Mouse (Mus musculus) liver, embryonic 16.5 days (tissue): Measurements from ENCODE around the gene Fam92b. TPM values are rescaled to one million over a fixed set of nuclear protein-coding genes. Genes with fewer than 3 reads are reported as not detected.

Experiments
- ATAC-seq: fragments of 200-750 bp; cut with Nextera tagmentation; 2 replicates; pipeline ENCODE4 v1.8.0; 2017; ENCODE audit warnings: low read depth, mild to moderate bottlenecking, moderate number of reproducible peaks, moderate library complexity
- H3K27ac ChIP-seq: fragments of 300-500 bp; sonication (generic); 2 replicates; pipeline ENCODE4 v1.5.1; 2014; ENCODE audit warnings: mild to moderate bottlenecking, low read length
- H3K27me3 ChIP-seq: fragments of 300-500 bp; sonication (generic); 2 replicates; pipeline ENCODE4 v1.6.1; 2014; ENCODE audit warnings: low read depth, low read length, mixed read lengths; ENCODE audit not compliant: control insufficient read depth, insufficient read depth
- H3K36me3 ChIP-seq: fragments of 300-500 bp; sonication (generic); 2 replicates; pipeline ENCODE4 v1.6.1; 2014; ENCODE audit warnings: mild to moderate bottlenecking; ENCODE audit not compliant: control insufficient read depth, insufficient read depth
- H3K4me1 ChIP-seq: fragments of 300-500 bp; sonication (generic); 2 replicates; pipeline ENCODE4 v1.6.1; 2014; ENCODE audit warnings: low read depth, low read length, mixed read lengths; ENCODE audit not compliant: control insufficient read depth
- H3K4me2 ChIP-seq: fragments of 300-500 bp; sonication (generic); 2 replicates; pipeline ENCODE4 v1.6.1; 2014; ENCODE audit warnings: low read depth, low read length, mixed read lengths
- H3K4me3 ChIP-seq: fragments of 300-500 bp; sonication (generic); 2 replicates; pipeline ENCODE4 v1.5.1; 2014; ENCODE audit warnings: low read depth, mild to moderate bottlenecking, low read length
- H3K9ac ChIP-seq: fragments of 300-500 bp; sonication (generic); 2 replicates; pipeline ENCODE4 v1.6.1; 2014; ENCODE audit warnings: low read depth, low read length
- H3K9me3 ChIP-seq: fragments of 300-500 bp; sonication (generic); replicated peaks from 2 replicates; pipeline ENCODE4 v1.6.1; 2016; ENCODE audit warnings: low read length; ENCODE audit not compliant: control insufficient read depth
- WGBS: fragments of 180-500 bp; shearing (Covaris S2); extraction: QIAGEN DNeasy Blood & Tissue Kit; methylation state at CpG from one replicate; pipeline ENCODE4 v1.1.7; 2014; ENCODE audit not compliant: insufficient replicate concordance; 5-methylcytosine and 5-hydroxymethylcytosine counted together
- polyA plus RNA-seq: library from polyadenylated mRNA; unstranded; fragments of >200 nt; fragmentation: Nextera tagmentation; extraction: Ambion mirVana; gene quantifications from 2 replicates; pipeline ENCODE4 v1.2.1, GENCODE M21; 2015

Fam92b gene
- polyA plus RNA-seq, 1 experiment from 2014 or later = not detected

DNA sequence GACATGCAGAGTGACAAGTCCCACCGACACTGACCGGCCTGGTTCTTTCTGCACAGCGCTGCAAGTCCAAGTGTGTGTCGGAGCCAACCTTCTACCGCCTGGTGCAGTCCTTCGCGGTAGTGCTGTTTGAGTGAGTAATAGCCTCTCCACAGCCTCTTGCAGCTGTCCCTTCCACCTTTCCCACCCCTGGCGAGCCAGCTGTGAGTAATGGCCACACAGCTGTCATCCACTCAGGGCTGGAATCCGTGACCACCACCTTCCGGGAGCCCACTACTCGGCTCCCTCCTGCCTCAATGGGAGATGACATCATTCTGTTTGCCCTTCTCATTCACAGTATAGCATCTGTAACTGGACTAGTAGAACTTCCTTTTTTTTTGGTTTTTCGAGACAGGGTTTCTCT is 27.2 kb downstream of the Fam92b start:
- WGBS = 33% methylated on average over 12 of the region's 12 CpGs

DNA sequence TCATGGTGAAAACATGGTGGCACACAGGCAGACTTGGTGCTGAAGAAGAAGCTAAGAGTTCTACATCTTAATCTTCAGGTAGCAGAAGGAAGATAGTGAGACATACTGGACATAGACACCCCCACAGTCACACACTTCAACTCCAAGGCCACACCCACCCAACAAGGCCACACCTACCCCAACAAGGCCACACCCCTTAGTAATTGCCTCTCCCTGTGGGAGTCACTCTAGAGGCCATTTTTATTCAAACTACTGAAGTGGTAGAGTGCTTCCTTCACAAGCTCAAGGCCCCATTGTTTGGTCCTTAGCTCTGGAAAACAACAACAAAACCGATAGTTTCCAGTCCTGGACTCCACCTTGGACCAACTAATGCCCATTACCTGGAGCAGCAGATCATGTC is 31.2 kb downstream of the Fam92b start:
- ATAC-seq = no peak
- H3K9me3 ChIP-seq = no peaks in the 10 kb centered on the region
- 57% methylated on average over 1 of the region's 1 CpGs for WGBS
- no peak overlapping the region for H3K27ac ChIP-seq
- no peak overlapping the region for H3K9ac ChIP-seq
- H3K27me3 ChIP-seq = no peaks in the 10 kb centered on the region
- H3K36me3 ChIP-seq = no peaks in the 10 kb centered on the region
- H3K4me3 ChIP-seq = no peak overlapping the region
- H3K4me2 ChIP-seq = no peak overlapping the region
- H3K4me1 ChIP-seq = no peaks in the 10 kb centered on the region

More for the DNA sequence above, 27.2 kb downstream of the Fam92b start:
- H3K4me1 ChIP-seq = no peaks in the 10 kb centered on the region
- H3K27me3 ChIP-seq = no peaks in the 10 kb centered on the region
- no peak overlapping the region for H3K27ac ChIP-seq
- no peak overlapping the region for H3K4me3 ChIP-seq
- H3K9me3 ChIP-seq = no peaks in the 10 kb centered on the region
- no peaks in the 10 kb centered on the region for H3K36me3 ChIP-seq
- no peak overlapping the region for H3K4me2 ChIP-seq
- ATAC-seq = no peak
- no peak overlapping the region for H3K9ac ChIP-seq

DNA sequence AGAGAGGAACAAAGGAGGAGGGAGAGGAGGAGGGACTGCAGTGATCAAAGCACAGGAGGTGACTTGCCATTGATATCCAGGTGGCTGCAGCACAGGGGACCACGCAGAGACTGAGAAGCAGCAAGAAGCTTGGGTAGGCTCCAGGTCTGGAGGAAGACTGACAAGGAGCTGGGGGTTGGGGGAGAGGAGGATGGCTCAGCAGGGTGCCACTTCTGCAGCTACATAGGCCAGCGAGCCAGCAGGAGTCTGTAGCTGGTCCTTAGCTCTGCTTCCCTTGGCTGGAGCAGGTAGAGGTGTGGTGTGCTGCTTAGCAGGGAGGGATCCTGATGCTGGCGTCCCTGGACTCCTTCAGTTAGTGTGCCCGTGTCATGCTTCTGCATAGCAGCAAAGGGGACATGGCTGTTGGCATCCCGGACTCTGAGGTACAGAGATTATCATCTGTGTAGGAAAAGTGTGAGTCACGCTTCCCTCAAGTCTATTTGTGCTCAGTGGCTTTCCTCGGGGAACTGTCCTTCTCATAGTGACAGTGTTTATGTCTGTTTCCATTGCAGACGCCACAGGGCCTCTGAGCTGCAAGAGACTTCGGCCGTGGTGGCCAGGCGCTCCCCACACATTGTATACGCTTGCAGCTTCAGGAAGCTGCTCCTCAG is 32.5 kb downstream of the Fam92b start:
- Histone ChIP-seq H3K9ac (no peak overlapping the region), H3K4me1 (no peaks in the 10 kb centered on the region), H3K4me3 (no peak overlapping the region), H3K9me3 (no peaks in the 10 kb centered on the region), H3K27me3 (no peaks in the 10 kb centered on the region), H3K27ac (no peak overlapping the region), H3K4me2 (no peak overlapping the region), H3K36me3 (no peaks in the 10 kb centered on the region)
- WGBS = 31% methylated on average over 12 of the region's 12 CpGs
- ATAC-seq = no peak

DNA sequence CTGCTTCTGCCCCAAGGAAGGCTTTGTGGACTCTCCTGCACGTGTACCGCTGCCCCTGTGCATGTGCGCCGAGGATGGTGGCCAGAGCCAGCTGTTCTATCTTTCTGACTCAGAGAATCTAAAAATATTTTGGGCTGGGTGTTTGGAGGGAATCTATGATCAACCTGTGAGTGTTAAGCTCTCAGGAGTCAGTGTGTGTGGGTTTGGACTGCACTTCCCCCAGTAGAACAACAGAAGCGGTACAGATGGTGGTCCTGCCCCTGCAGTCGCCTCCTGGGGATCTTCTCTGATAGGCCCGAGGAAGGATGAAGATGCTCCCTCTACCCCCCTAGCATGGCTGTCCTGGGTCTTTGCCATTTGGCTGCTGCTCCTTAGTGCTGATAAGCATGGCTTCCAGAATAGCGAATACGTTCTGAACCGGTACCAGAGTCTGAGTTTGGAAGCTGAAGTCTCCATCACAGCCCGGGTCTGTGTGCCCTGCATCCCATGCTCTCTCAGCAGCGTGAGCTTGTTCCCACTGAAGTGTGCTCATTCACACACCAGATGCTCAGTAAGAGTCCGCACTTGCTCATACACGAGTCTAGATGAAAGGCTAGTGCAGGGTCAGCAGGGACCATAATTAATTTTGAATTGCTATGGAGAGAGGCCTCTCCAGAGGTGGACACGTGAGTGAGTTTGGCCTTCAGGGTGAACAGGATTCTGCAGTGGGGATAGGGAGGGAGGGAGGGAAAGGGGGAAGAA is 33.2 kb downstream of the Fam92b start:
- Histone ChIP-seq H3K9me3 (no peaks in the 10 kb centered on the region), H3K4me3 (no peak overlapping the region), H3K27me3 (no peaks in the 10 kb centered on the region), H3K36me3 (no peaks in the 10 kb centered on the region), H3K4me2 (no peak overlapping the region), H3K4me1 (no peaks in the 10 kb centered on the region), H3K27ac (no peak overlapping the region), H3K9ac (no peak overlapping the region)
- 58% methylated on average over 15 of the region's 15 CpGs for WGBS
- ATAC-seq = no peak

DNA sequence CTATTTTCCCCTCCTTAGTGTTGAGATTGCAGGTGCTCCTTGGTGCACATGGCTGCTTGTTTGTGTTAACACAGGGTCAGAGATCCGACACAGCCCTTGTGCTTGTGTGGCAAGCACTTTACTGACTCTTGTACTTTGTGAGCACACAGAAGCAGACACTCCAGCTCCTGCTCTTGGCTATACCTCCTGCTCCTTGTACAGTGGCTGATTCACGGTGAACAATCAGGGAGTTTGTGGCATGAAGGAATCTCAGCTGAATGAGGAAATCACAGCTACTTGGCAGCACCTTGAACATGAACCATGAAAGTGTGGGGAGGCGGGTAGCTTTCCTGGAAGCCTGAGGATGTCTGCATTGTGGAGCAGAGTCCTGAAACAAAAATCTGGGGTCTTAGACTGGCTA is 36.5 kb downstream of the Fam92b start:
- Histone ChIP-seq H3K27me3 (no peaks in the 10 kb centered on the region), H3K36me3 (no peaks in the 10 kb centered on the region), H3K4me3 (no peak overlapping the region), H3K4me1 (no peaks in the 10 kb centered on the region), H3K9me3 (no peaks in the 10 kb centered on the region), H3K9ac (no peak overlapping the region), H3K4me2 (no peak overlapping the region), H3K27ac (no peak overlapping the region)
- no peak for ATAC-seq
- 55% methylated on average over 3 of the region's 3 CpGs for WGBS

DNA sequence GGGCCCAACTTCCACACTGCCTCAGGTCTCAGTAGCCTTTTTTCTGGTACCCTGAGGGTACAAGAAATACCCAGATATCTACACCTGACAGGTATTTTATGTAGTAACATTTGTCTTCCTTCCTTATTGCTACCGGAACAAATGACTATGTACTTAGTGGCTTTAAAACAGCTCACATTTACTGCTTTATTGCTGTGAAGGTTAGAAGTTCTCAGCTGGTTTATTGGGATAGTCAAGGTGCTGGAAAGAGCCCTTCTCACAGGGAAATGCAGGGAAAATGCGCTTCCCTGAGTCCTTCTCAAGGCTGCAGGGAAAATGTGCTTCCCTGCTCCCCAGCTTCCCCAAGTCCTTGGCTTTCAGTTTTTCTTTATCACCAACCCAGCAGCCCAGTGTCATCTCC is 38.3 kb downstream of the Fam92b start:
- no peaks in the 10 kb centered on the region for H3K4me1 ChIP-seq
- no peak overlapping the region for H3K4me2 ChIP-seq
- no peaks in the 10 kb centered on the region for H3K36me3 ChIP-seq
- no peaks in the 10 kb centered on the region for H3K27me3 ChIP-seq
- H3K27ac ChIP-seq = no peak overlapping the region
- no peak overlapping the region for H3K9ac ChIP-seq
- H3K4me3 ChIP-seq = no peak overlapping the region
- 66% methylated on average over 2 of the region's 2 CpGs for WGBS
- no peaks in the 10 kb centered on the region for H3K9me3 ChIP-seq
- ATAC-seq = no peak

DNA sequence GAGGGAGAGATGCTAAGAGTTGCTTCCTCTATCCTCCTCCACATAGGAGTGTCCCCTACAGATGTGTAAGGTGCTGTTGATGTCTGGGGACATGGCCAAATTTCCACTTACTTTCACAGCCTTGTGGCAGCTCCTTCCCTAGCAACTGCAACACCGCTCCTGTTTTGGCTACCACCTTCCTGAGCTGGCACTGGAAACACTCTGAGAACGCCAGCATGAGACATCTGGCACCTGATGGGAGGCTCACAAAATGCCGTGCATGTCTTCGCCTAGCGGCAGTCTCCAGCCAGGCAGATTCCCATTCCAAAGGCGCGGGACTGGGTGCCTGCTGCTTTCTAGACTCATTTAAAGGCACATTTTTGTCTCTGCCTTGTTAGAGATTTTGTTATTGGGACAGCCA is 40.6 kb downstream of the Fam92b start:
- no peak overlapping the region for H3K4me2 ChIP-seq
- no peaks in the 10 kb centered on the region for H3K36me3 ChIP-seq
- H3K9me3 ChIP-seq = no peaks in the 10 kb centered on the region
- no peak overlapping the region for H3K27ac ChIP-seq
- no peak overlapping the region for H3K4me3 ChIP-seq
- 67% methylated on average over 7 of the region's 7 CpGs for WGBS
- ATAC-seq = no peak
- H3K9ac ChIP-seq = no peak overlapping the region
- no peaks in the 10 kb centered on the region for H3K4me1 ChIP-seq
- H3K27me3 ChIP-seq = no peaks in the 10 kb centered on the region

DNA sequence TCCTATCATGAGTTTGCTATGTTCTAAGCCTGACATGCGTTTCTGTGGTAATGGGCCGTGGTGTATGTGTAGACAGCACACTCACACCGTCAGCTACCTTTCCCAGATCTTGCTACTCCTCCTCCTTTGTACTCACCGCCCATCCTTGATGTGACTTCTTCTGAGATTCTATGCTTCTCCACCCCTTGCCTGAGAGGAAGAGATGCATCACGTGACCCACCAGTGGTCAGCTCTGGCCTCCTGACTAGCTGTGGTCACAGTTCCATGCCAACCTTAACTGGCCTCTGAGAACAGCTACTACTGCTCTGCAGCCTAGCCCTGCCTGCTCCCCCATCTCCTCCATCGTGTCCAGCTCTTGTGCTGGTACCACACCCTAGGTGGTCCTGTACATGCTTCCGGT is 41.6 kb downstream of the Fam92b start:
- WGBS = 62% methylated on average over 7 of the region's 7 CpGs
- Histone ChIP-seq H3K9me3 (no peaks in the 10 kb centered on the region), H3K4me1 (no peaks in the 10 kb centered on the region)

DNA sequence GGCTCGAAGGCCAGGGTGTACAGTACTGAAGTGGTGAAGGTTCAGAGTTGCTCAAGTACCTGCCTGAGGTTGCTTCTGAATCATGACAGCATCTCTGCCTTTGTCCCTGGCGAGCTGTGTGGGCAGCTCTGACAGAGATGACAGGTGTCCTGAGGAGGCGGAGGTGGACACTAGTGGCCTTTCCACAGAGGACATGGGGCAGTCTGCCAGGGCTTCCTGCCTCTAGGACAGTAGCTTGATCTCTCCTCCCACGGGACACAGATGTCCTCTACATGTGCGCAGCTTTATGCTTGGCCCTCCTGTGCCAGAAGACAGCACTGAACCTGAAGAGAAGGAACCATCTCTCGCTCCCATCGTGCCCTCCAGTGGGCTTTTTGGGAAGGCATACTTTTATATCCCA is 44.1 kb downstream of the Fam92b start:
- Histone ChIP-seq H3K9me3 (no peaks in the 10 kb centered on the region), H3K27ac (no peak overlapping the region), H3K36me3 (no peaks in the 10 kb centered on the region), H3K27me3 (no peaks in the 10 kb centered on the region), H3K4me3 (no peak overlapping the region), H3K9ac (no peak overlapping the region), H3K4me1 (no peaks in the 10 kb centered on the region), H3K4me2 (no peak overlapping the region)
- 53% methylated on average over 7 of the region's 7 CpGs for WGBS
- ATAC-seq = no peak

More for the DNA sequence above, 41.6 kb downstream of the Fam92b start:
- Histone ChIP-seq H3K9ac (no peak overlapping the region), H3K4me2 (no peak overlapping the region), H3K27me3 (no peaks in the 10 kb centered on the region), H3K36me3 (no peaks in the 10 kb centered on the region), H3K4me3 (no peak overlapping the region), H3K27ac (no peak overlapping the region)
- ATAC-seq = no peak
